Mouse (Mus musculus): ENCODE data around the gene Lamtor5. TPM values are rescaled to one million over a fixed set of nuclear protein-coding genes. Genes with fewer than 3 reads are reported as not detected.

Gene Lamtor5
- total and polyA plus RNA-seq, 2 experiments from 2014 or later = 114 to 187 TPM

GRCm38 (mm10) chr3:107241389-107242094, 37.1 kb upstream of the Lamtor5 start:
- ATAC-seq (ENCODE audit: insufficient read depth, low read depth) (no peak), DNase-seq (ENCODE audit: low spot score) (no peak)
- Histone ChIP-seq H3K36me3 (replicated peaks; ENCODE audit: control insufficient read depth, insufficient read depth, low read length) (no peaks in the 10 kb centered on the region), H3K4me3 (ENCODE audit: low read depth, low read length) (no peak overlapping the region), H3K27ac (ENCODE audit: low read depth) (no peak overlapping the region), H3K9ac (replicated peaks; ENCODE audit: low read depth, low read length) (no peak overlapping the region), H3K9me3 (replicated peaks; ENCODE audit: control insufficient read depth, low read length) (no peaks in the 10 kb centered on the region), H3K4me1 (ENCODE audit: control insufficient read depth, insufficient read depth) (no peaks in the 10 kb centered on the region), H3K27me3 (ENCODE audit: control insufficient read depth, insufficient read depth, low read length) (0 out of 2 replicates have a peak, but pooled peaks cover 4% of the 10 kb centered on the region), H3K4me2 (ENCODE audit: low read depth, low read length) (no peak overlapping the region)
- 48% methylated on average over 14 of the region's 14 CpGs for WGBS
- TF ChIP-seq CTCF (IDR thresholded peaks at IDR 0.05; ENCODE audit: low read depth) (no peak), EP300 (IDR thresholded peaks at IDR 0.05; ENCODE audit: low read depth) (no peak)

GRCm38 (mm10) chr3:107246876-107247275, 31.8 kb upstream of the Lamtor5 start:
- no peaks in the 10 kb centered on the region for H3K36me3 ChIP-seq (replicated peaks; ENCODE audit: control insufficient read depth, insufficient read depth, low read length)
- H3K4me3 ChIP-seq (ENCODE audit: low read depth, low read length) = no peak overlapping the region
- no peaks in the 10 kb centered on the region for H3K4me1 ChIP-seq (ENCODE audit: control insufficient read depth, insufficient read depth)
- no peaks in the 10 kb centered on the region for H3K9me3 ChIP-seq (replicated peaks; ENCODE audit: control insufficient read depth, low read length)
- 76% methylated on average over 6 of the region's 6 CpGs for WGBS
- H3K4me2 ChIP-seq (ENCODE audit: low read depth, low read length) = no peak overlapping the region
- TF ChIP-seq EP300 (IDR thresholded peaks at IDR 0.05; ENCODE audit: low read depth) (no peak), CTCF (IDR thresholded peaks at IDR 0.05; ENCODE audit: low read depth) (no peak)
- no peaks in the 10 kb centered on the region for H3K27me3 ChIP-seq (ENCODE audit: control insufficient read depth, insufficient read depth, low read length)
- H3K9ac ChIP-seq (replicated peaks; ENCODE audit: low read depth, low read length) = no peak overlapping the region
- ATAC-seq (ENCODE audit: insufficient read depth, low read depth) (no peak), DNase-seq (ENCODE audit: low spot score) (no peak)
- H3K27ac ChIP-seq (ENCODE audit: low read depth) = no peak overlapping the region

GRCm38 (mm10) chr3:107249042-107249441, 29.6 kb upstream of the Lamtor5 start:
- H3K9me3 ChIP-seq (replicated peaks; ENCODE audit: control insufficient read depth, low read length) = no peaks in the 10 kb centered on the region
- H3K27ac ChIP-seq (ENCODE audit: low read depth) = no peak overlapping the region
- no peak overlapping the region for H3K9ac ChIP-seq (replicated peaks; ENCODE audit: low read depth, low read length)
- DNase-seq (ENCODE audit: low spot score) (no peak), ATAC-seq (ENCODE audit: insufficient read depth, low read depth) (no peak)
- H3K27me3 ChIP-seq (ENCODE audit: control insufficient read depth, insufficient read depth, low read length) = no peaks in the 10 kb centered on the region
- H3K4me2 ChIP-seq (ENCODE audit: low read depth, low read length) = no peak overlapping the region
- H3K4me3 ChIP-seq (ENCODE audit: low read depth, low read length) = no peak overlapping the region
- no peaks in the 10 kb centered on the region for H3K36me3 ChIP-seq (replicated peaks; ENCODE audit: control insufficient read depth, insufficient read depth, low read length)
- WGBS = 44% methylated on average over 3 of the region's 3 CpGs
- no peak for TF ChIP-seq EP300 (IDR thresholded peaks at IDR 0.05; ENCODE audit: low read depth)
- no peak for TF ChIP-seq CTCF (IDR thresholded peaks at IDR 0.05; ENCODE audit: low read depth)
- H3K4me1 ChIP-seq (ENCODE audit: control insufficient read depth, insufficient read depth) = no peaks in the 10 kb centered on the region

- H3K4me2 ChIP-seq (ENCODE audit: low read depth, low read length) = no peak overlapping the region
- no peaks in the 10 kb centered on the region for H3K36me3 ChIP-seq (replicated peaks; ENCODE audit: control insufficient read depth, insufficient read depth, low read length)
- H3K9ac ChIP-seq (replicated peaks; ENCODE audit: low read depth, low read length) = no peak overlapping the region
- 33% methylated on average over 2 of the region's 2 CpGs for WGBS
- ATAC-seq (ENCODE audit: insufficient read depth, low read depth) (no peak), DNase-seq (ENCODE audit: low spot score) (no peak)
- H3K9me3 ChIP-seq (replicated peaks; ENCODE audit: control insufficient read depth, low read length) = no peaks in the 10 kb centered on the region
- no peaks in the 10 kb centered on the region for H3K4me1 ChIP-seq (ENCODE audit: control insufficient read depth, insufficient read depth)
- no peak for TF ChIP-seq EP300 (IDR thresholded peaks at IDR 0.05; ENCODE audit: low read depth)
- TF ChIP-seq CTCF (IDR thresholded peaks at IDR 0.05; ENCODE audit: low read depth) = no peak
- no peaks in the 10 kb centered on the region for H3K27me3 ChIP-seq (ENCODE audit: control insufficient read depth, insufficient read depth, low read length)
- H3K27ac ChIP-seq (ENCODE audit: low read depth) = no peak overlapping the region
- H3K4me3 ChIP-seq (ENCODE audit: low read depth, low read length) = no peak overlapping the region
Measured at GRCm38 (mm10) chr3:107250320-107250719, 28.3 kb upstream of the Lamtor5 start.

GRCm38 (mm10) chr3:107252035-107252434, 26.6 kb upstream of the Lamtor5 start:
- Histone ChIP-seq H3K27ac (ENCODE audit: low read depth) (no peak overlapping the region), H3K9me3 (replicated peaks; ENCODE audit: control insufficient read depth, low read length) (no peaks in the 10 kb centered on the region), H3K4me1 (ENCODE audit: control insufficient read depth, insufficient read depth) (no peaks in the 10 kb centered on the region), H3K4me3 (ENCODE audit: low read depth, low read length) (no peak overlapping the region), H3K27me3 (ENCODE audit: control insufficient read depth, insufficient read depth, low read length) (no peaks in the 10 kb centered on the region), H3K9ac (replicated peaks; ENCODE audit: low read depth, low read length) (no peak overlapping the region), H3K4me2 (ENCODE audit: low read depth, low read length) (no peak overlapping the region), H3K36me3 (replicated peaks; ENCODE audit: control insufficient read depth, insufficient read depth, low read length) (no peaks in the 10 kb centered on the region)
- peak; percentile 87 for ATAC-seq (ENCODE audit: insufficient read depth, low read depth)
- TF ChIP-seq CTCF (IDR thresholded peaks at IDR 0.05; ENCODE audit: low read depth) = no peak
- TF ChIP-seq EP300 (IDR thresholded peaks at IDR 0.05; ENCODE audit: low read depth) = peak; percentile 87
- 41% methylated on average over 4 of the region's 4 CpGs for WGBS
- DNase-seq (ENCODE audit: low spot score) = peak; percentile 58

GRCm38 (mm10) chr3:107253925-107254324, 24.7 kb upstream of the Lamtor5 start:
- ATAC-seq (ENCODE audit: insufficient read depth, low read depth) (no peak), DNase-seq (ENCODE audit: low spot score) (no peak)
- Histone ChIP-seq H3K4me1 (ENCODE audit: control insufficient read depth, insufficient read depth) (no peaks in the 10 kb centered on the region), H3K27ac (ENCODE audit: low read depth) (no peak overlapping the region), H3K4me2 (ENCODE audit: low read depth, low read length) (no peak overlapping the region), H3K9ac (replicated peaks; ENCODE audit: low read depth, low read length) (no peak overlapping the region), H3K9me3 (replicated peaks; ENCODE audit: control insufficient read depth, low read length) (no peaks in the 10 kb centered on the region), H3K27me3 (ENCODE audit: control insufficient read depth, insufficient read depth, low read length) (no peaks in the 10 kb centered on the region), H3K4me3 (ENCODE audit: low read depth, low read length) (no peak overlapping the region), H3K36me3 (replicated peaks; ENCODE audit: control insufficient read depth, insufficient read depth, low read length) (no peaks in the 10 kb centered on the region)
- no peak for TF ChIP-seq CTCF (IDR thresholded peaks at IDR 0.05; ENCODE audit: low read depth)
- no peak for TF ChIP-seq EP300 (IDR thresholded peaks at IDR 0.05; ENCODE audit: low read depth)
- WGBS = 72% methylated on average over 5 of the region's 5 CpGs
